Mouse (Mus musculus): ENCODE data around the gene Pcdh8. TPM values are rescaled to one million over a fixed set of nuclear protein-coding genes. Genes with fewer than 3 reads are reported as not detected.
A peak's percentile ranks its signal among the peaks of the same experiment; 100 is the strongest.

The Pcdh8 gene
- total RNA-seq, 2 experiments from 2014 or later = 0.07 TPM; not detected in 1

DNA sequence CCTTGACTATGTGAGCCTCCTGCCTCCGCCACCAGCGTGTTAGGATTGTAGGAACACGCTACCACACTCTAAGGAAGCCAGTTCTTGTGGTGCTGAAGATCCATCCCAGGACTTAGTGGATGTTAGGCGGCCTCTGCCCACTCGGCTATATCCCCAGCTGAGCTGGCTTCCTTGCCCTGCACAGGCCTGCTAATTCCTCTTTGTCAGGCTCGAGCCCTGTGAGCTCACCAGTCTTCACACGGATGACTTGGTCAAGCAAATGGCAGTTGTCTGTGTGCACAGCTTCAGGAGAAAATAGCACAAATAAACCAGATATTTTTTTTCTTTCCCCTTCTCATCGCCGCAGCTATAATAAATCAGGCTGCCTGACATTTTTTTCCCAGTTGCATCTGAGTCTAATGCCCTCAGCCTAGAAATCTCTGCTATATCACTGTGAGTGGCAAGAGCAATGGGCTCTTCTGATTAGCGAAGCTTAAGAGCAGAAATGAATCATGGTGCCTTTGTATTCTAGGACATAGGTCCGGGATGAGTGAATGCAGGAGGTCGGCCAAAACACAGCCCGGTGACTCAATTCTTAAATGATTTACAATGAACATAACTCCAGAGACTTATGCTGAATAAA is 16.4 kb downstream of the Pcdh8 start:
- intact Hi-C loops (cut with DNase I) = no loop called here
- no peak for DNase-seq

DNA sequence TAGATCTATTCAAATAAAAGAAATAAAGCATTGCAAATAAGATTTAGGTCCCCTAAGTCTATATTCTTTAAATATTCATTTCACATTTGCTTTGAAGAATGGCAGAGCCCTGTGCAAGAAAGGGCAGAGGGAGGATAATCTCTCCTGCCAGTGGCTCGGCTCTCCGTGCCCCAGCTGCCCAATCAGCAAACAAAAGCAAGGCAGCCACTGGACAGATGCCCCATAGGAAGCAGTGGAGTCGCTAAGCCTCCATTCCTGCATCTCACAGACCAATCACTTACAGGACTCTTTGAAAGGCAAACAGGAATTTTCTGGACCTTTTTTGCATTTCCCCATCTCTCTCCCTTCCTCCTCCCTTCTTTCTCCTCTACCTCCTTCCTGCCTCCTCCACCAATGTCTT is 17.0 kb downstream of the Pcdh8 start:
- DNase-seq = no peak
- intact Hi-C loops (cut with DNase I) = no loop called here

DNA sequence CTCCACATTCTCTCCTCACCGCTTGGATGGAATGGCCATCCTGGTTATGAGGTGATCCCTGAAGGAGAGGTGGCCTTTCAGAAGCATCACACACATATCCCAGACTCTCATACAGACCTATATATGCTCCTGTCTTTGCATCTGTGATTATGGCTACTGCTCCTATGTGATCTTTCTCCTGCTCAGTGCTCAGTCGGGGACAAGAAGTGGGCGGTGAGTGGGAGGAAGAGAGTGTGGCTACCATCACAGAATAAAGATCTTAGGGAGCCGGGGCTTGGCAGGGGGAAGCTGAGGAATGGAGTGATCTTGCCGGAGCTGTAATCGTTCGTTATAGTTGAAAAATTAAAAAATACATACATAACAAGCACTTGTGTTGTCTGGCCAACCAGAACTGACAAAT is 17.4 kb downstream of the Pcdh8 start:
- intact Hi-C loops (cut with DNase I) = no loop called here
- no peak for DNase-seq

DNA sequence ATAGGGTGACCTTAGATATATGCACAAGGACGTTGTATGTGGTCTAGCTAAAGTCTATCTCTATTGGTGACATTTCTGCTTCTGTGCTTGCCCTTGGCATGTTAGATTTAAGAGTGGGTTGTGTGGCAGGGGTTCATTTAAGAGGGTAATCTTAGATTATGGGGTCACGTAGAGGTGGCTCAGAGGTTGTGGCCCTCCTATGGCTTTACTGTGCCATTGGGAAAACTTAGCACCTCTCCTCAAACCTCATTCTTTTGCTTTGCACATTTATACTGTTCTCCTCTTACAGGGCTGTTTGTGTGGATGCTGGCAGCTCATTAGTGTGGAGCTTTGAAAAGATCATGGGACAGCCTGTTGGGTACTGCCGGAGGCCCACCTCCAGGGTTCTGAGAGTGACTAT is 30.6 kb downstream of the Pcdh8 start:
- intact Hi-C loops (cut with DNase I) = no loop called here
- no peak for DNase-seq

DNA sequence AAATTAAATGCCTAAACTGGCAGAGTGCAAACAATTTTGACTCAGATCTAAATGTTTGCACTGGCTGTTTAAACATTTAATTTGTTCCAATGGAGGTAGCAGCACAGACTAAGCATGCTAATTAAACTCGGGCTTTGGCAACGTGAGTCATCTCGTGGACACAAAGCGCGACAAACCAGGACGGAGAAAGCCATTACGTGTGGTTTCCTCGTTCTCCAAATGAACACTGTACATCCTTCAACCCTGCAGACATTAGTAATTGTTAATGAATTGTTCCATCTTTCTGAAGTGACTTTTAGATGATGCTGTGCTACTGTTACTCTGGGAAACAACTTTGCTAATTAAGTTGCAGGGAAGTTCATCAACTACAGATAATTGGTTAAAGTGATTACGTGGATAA is 32.7 kb downstream of the Pcdh8 start:
- intact Hi-C loops (cut with DNase I) = no loop called here
- DNase-seq = no peak

DNA sequence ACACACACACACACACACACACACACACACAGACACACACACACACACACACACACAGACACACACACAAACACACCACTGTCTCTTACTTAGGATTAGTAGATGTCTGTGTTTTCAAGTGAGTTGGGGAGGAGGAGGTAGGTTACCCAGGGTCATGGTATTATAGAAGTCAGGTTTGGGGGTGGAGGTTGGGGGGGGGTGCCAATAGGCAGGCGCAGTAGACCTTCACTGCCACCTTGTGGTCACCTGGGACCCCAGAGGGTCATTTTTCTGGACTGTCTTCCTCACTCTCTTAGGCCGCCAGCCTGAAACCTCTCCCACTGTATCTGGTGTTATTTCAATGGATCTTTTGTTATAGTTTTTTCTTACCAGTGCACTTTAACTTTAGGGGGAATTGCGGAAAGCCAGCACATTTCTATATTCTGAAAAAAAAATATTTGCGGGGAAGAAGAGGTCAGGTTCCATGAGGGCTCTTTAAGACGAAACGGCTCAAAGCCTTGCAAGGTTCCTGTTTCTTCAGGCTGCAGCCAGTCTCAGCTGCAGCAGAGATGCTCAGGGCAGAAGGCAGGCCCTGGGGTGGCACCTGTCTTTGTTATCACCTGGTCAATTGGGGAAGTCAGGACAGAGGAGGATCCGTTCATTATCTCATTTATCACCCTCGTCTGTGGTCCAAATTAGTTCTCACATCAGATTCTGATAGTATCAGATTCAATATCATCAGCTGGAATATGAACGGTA is 33.3 kb downstream of the Pcdh8 start:
- peak; percentile 30 to 57 for DNase-seq
- intact Hi-C loops (cut with DNase I) = loop anchor here (2.0 kb wide), 1 partner anchor 121 kb away; no protein-coding TSS in a partner anchor

DNA sequence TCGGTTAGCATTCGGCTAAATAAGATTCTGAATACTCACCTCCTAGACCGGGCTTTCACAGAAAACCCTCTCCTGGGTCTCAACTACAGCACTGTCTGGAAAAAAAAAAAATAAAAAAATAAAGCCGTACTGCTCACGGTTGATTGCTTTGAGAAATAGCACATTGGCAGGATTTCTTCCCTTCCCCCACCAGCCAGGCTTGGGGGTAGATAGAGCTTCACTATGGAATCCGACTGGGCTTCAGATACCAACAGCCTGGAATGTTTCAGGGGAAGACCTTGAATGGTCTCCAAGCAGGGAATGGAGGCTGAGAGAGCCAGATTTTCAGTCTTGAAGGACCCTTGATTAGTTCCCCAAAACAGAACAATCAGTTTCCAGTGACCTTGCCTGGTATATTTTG is 34.3 kb downstream of the Pcdh8 start:
- no peak for DNase-seq
- intact Hi-C loops (cut with DNase I) = loop anchor here (2.0 kb wide), 1 partner anchor 120 kb away; no protein-coding TSS in a partner anchor

DNA sequence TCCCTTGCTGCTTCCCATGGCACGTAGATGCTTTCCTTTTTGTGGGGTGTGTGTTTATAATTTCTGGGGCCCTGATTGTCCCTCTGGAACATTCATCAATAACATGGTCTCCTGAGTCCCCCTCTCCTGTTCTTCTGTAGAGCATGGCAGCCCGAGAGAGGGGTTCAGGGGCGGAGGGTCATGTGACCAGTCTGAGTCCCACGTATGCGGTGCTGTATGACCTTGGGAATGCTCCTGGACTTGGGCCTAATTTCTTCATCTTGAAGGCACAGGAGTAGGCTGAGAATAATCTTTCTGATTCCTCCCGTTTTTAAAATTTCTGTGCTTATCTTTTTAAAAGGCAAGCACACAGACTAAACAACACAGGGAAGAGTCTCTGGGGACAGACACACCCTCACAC is 37.6 kb downstream of the Pcdh8 start:
- DNase-seq = no peak

DNA sequence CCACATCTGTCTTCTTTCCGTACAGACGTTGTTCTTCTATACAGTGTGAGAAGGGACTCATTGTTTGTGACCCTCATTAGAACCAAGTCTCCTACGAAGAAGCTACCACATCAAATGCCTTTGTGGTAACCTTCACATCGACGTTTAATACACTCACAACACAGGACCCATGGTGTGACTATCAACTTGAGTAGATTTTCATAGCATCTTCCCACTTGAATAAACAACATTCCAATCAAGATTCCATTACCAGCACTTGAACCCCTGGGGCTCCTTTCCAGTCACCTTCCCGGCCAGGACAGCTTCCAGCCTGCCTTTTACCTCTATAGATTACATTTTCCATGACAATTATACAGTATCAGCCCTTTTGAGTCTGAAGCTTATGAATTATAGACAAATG is 42.3 kb downstream of the Pcdh8 start:
- no peak for DNase-seq
- intact Hi-C loops (cut with DNase I) = no loop called here

More for the DNA sequence above, 37.6 kb downstream of the Pcdh8 start:
- intact Hi-C loops (cut with DNase I) = no loop called here

DNA sequence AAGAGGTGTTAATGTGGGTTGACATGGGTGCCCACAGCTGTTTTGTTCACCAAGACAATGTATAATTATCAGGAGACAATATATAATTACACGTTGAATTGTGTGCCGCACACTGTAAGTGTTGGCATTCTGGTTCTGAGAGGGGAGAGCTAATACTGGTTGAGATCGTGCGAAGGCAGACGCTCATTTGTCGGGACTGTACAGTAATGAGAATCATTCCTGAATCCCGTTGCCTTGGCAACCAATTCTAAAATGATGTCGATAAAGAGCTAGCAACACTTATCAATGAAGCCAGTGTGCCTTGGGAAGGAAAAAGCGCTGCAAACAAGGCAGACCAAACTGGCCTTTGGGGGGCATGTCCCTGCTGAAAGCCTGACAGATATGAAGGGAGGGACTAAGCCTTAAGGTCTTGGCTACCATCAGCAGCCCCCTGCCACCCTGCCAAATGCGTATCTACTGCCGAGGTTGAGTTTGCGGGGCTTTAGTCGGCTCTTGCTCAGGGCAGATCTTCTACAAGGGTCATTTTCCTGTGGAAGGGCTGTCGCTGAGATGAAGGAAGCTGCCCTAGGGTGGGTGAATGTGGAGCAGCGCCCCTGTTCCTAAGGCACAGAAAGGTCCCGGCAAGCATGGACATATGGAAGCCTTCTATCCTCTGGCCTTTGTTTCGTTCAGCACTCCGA is 47.0 kb downstream of the Pcdh8 start:
- no peak for DNase-seq
- intact Hi-C loops (cut with DNase I) = no loop called here

DNA sequence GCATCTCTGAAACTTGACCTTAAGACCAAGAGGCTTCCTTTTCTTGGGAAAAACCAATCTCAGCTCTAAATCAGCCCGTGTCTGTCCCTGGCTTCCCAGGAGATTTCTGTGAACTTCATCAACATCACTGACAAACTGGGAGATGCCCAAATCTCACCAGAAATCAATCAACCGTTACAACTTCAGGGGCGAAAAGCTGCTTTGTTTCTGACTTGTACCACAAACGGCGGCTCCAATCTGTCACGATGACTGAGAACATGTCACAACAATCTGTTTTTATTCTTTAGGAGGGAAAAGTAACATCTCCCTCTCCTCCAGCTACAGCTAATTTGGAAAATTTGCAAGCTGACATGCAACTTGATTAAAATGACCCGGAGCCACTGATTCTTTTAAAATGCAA is 48.9 kb downstream of the Pcdh8 start:
- no peak for DNase-seq
- intact Hi-C loops (cut with DNase I) = no loop called here

Small RNA genes within 50 kb of the gene (microRNA-seq; reads per million reads assigned to microRNA genes)
- 0 reads per million in 2 experiments for gene Mir759

Other genes with a start within 250 kb of the Pcdh8 start
- gene Sugt1, start 183.6 kb downstream of the Pcdh8 start, total RNA-seq (2021) = 10 to 100 TPM; 70.4 to 72.2 TPM
- under 1 TPM; 0.24 to 0.74 TPM for gene Cnmd, start 109.1 kb downstream of the Pcdh8 start, total RNA-seq (2021)
- gene Olfm4, start 212.8 kb upstream of the Pcdh8 start, total RNA-seq (2021) = under 1 TPM; 0.12 TPM

All from heart, postnatal 14 days (tissue).